Mouse (Mus musculus): ENCODE data around the gene Asap2.

Asap2 gene

DNA sequence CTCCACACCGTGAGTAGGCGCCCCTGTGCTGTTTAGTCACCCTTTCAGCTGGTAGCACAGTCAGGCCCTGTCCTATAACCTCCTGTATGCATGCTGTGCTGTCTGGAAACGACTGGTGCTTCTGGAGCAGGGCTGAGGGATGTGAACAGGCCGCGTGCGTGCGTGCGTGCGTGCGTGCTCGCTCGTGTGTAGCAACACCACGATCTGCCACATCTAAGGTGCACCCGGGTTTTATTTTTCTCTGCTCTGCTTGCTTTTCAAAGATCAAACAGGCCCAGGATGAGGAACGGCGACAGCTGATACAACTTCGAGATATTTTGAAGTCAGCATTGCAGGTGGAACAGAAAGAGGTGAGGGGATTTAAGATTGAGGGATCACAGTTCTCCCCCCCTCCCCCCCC is 222.6 kb downstream of the Asap2 start:
- DNase-seq (ENCODE audit: low spot score): no peak

DNA sequence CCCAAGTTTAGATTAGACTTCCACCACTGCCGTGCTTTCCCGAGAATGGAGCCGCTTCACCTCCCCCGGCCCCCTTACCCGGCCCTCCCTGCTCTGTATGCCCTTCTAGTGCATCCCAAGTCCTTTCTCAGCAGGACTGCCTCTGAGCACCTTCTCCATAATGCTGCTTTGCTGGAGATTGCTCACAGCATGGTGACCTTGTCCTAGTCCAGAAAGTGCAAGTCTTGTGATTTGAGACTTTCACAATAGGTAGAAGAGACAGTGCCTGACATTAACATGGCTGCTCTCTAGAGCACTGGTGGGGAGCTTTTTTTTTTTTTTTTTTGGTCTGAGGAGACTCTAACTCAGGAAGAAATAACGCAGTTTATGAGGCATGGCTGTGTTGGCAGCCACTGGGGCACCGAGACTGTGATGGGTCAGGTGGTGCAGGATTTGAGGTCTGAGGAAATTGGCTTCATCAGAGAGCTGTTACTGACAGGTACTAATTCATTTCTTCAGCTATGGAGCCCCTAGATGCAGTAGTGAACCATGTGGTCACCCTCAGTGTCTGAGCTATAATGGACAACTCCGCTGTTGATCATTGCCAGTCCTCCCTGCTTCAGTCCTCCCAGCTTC is 224.4 kb downstream of the Asap2 start:
- no peak for DNase-seq (ENCODE audit: low spot score)

DNA sequence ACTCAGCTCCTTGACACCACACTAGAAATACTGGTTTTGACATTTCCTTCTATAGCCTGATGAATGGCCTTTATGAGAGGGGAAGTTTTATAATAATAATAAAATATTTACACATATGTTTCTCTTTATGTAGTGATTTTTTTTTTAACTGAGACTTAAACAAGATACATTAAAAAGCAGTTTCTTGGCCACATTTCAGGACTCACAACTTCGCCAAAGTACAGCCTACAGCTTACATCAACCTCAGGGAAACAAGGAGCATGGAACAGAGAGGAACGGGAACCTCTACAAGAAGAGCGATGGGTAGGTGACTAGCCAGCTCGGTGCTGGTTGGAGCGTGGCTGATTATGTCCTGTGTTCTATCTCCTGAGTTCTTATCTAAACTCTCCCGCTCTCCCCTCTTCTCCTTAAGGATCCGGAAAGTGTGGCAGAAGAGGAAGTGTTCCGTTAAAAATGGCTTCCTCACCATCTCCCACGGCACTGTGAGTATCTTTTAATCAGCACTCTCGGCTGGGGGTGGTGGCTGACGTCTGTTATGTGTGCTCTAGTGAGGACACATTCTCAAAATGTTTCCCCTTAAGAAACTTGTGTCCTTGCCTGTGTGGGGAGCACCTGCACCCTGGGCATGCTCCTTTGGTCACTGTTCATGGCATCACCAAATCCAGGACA is 227.7 kb downstream of the Asap2 start:
- DNase-seq (ENCODE audit: low spot score): no peak

DNA sequence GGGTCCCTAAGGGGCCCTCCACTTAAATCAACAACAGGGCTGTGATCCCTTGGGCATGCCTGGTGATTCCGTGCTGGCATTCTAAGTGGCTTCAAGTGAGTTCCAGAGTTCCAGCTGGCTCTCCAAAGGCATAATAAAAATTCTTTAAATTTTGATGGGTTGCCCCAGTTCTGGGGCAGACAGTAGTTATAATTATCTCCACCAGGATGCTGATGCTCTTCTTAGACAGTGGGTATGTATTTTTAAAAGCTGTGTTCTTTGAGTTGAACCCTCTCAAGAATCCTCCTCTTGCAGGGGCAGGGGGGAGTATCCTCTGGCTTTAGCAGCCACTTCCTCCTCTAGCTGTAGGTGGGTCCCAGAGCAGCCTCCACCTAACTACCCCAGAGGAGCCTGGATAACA is 230.3 kb downstream of the Asap2 start:
- no peak for DNase-seq (ENCODE audit: low spot score)

- DNase-seq (ENCODE audit: low spot score): no peak
These were observed 233.7 kb downstream of the Asap2 start for GRCm38 (mm10) chr12:21223923-21224322.

- no peak for DNase-seq (ENCODE audit: low spot score)
These were observed 235.1 kb downstream of the Asap2 start for GRCm38 (mm10) chr12:21225358-21225757.

DNA sequence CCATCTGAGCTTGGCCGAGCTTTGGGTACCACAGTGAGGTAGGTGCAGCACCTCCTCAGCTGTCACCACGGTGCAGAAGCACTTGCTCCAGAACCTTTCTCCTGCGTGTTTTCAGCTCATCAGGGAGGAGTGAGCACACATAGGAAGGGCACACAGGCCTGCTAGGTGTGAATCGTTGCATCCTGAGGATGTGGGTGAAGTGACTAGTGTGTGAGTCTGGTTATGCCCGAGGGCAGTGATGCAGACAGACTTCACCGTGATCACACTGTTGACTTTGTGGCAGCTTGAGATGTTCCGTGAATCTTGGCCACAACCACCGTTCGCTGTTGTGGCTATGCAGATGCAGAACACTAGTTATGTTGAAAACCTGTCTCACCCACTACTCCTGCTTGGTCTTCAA is 236.1 kb downstream of the Asap2 start:
- DNase-seq (ENCODE audit: low spot score): no peak

DNA sequence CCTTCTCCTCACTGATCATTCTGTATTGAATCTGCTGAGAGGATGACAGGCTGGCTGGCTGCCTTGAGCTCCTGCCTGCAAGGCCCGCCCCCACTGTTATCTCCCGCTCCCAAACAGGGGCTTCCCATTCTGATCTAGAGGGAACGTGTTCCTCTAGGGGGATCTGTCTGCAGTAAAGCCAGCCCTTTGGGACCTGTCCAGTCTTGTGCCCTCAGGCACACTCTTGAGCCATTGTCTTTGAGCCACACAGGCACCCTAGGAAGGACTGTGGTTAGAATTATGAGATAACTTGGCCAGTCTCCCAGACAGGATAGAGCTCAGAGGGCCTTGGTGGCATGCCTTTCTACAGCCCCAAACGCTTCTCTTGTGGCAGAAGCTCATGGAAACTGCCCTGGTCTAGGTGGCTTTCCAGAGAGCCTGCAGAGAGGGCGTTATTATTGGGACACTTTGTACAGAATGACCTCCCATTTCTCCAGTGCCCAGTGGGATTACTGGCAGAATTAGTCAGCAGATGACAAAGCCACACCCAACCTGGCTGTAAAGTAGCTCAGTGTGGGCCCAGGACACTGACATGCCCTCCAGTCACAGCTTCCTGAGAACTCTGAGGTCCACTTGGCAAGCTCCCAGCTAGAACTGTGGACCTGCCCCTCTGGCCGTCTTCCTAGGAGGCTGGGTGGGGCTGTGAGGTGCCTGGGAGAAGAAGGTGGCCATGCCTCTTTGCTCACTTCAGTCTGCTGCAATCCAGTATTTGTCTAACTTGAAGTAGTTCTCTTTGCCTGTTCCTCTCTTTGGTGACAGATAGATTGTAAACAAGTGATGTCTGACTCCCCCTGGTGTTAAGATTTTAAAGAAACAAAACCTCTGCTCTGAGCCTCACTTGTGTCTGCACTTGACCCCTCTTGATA is 237.1 kb downstream of the Asap2 start:
- no peak for DNase-seq (ENCODE audit: low spot score)

- no peak for DNase-seq (ENCODE audit: low spot score)
These were observed 238.4 kb downstream of the Asap2 start for GRCm38 (mm10) chr12:21228650-21229049.

DNA sequence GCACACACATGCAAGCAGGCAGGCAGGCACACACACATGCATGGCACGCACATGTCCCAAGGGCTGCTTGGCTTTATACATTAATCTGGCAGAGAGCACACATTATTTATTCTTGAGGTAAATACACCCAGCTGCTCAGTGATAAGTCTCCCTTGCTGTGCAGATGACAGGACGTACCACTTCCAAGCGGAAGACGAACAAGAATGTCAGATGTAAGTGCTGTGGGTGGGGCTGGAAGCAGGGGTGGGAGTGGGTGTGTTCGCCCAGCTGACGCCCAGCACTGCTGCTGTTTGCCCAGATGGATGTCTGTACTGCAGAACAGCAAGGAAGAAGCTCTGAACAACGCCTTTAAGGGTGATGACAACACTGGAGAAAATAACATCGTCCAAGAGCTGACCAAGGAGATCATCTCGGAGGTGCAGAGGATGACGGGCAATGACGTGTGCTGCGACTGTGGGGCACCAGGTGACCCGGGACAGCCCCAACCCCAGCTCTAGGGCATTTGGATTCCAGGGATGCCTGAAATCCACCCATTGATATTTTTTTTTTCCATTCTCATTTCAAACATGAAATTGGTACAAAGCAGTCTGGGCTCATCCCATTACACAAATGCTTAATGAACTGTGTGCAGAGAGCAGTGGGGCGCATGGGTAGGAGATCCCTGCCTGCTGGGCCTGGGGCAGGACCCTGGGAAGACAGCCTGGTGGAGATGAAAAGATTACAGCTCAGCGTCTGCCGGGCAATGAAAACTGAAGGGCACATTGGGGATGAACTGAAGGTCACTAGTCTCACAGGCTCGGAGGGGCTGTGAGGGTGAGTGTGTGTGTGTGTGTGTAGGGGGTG is 239.0 kb downstream of the Asap2 start:
- DNase-seq (ENCODE audit: low spot score): no peak

DNA sequence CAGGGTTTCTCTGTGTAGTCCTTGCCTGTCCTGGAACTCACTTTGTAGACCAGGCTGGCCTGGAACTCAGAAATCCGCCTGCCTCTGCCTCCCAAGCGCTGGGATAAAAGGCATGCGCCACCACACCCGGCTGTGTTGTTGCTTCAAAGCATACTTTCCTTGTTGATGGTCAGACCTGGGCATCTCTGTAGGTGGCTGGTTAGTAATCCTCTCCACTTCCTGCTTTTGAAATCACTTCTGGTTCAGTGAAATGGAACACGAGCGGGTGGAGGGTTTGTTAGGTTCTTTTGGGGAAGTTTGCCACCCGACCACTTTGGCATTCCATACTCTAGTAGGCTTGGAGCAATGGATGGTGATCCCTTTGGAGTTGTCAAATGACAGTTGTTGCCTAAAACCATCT is 243.5 kb downstream of the Asap2 start:
- no peak for DNase-seq (ENCODE audit: low spot score)

- no peak for DNase-seq (ENCODE audit: low spot score)
These were observed 244.3 kb downstream of the Asap2 start for GRCm38 (mm10) chr12:21234560-21234959.

GRCm38 (mm10) chr12:21241965-21242364 is 251.7 kb downstream of the Asap2 start:
- DNase-seq (ENCODE audit: low spot score): no peak

DNA sequence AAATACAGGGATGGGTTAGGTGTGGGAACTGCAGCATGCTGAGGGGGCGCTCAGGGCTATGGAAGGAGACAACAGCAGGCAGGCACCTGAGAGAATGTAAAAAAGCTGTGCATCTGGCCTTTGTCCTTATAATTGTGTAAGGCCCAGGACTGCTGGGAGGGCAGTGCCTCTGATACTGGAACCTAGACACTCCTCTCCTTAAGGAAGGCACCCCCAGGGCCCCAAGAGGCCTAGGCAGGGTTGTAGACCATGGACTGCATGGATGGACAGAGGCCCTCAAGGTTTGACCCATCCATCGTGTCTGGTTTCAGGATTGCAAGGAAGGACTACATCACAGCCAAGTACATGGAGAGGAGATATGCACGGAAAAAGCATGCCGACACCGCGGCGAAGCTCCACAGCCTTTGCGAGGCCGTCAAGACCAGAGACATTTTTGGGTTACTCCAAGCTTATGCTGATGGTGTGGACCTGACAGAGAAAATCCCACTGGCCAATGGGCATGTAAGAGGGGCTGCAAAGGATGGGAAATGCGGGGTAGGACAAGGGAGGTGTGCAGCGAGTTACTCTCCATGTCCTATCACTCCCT is 254.2 kb downstream of the Asap2 start:
- no peak for DNase-seq (ENCODE audit: low spot score)

- DNase-seq (ENCODE audit: low spot score): peak; percentile 24
These were observed 257.6 kb downstream of the Asap2 start for GRCm38 (mm10) chr12:21247711-21248392.

DNA sequence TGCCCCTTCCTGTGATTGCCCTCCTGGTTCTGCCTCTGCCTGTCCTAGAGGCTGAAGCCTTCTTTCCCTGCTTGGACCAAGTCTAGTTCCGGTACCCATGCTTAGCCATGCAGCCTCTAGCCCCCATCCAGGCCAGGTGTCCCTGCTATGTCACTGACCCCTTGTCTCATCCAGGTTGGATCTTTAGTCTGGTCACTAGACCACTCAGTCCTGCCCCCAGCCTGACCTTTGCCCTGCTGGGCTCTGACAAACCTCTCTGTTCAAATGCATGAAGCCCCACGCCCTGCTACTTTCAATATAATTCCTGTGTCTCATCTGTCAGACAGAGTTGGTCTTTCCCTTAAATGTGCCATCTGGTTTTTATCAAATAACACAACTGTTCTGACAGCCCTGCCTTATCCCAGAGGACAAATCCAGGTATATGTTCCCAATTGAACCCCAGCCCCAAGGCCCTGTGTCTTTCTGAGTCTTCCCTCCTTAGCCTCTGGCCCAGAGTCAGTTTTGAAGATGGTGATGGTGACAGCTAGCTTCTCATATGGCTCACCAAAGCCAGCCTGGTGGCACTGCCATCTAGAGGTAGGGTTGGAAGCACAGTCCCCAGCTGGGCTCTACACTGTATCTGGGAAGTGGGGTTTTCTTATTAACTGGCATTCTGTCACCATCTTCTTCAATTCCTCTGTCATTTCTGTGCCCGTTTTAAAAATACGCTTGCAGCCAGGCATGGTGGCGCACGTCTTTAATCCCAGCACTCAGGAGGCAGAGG is 270.4 kb downstream of the Asap2 start:
- no peak for DNase-seq (ENCODE audit: low spot score)

GRCm38 (mm10) chr12:21261521-21261920 is 271.3 kb downstream of the Asap2 start:
- no peak for DNase-seq (ENCODE audit: low spot score)

DNA sequence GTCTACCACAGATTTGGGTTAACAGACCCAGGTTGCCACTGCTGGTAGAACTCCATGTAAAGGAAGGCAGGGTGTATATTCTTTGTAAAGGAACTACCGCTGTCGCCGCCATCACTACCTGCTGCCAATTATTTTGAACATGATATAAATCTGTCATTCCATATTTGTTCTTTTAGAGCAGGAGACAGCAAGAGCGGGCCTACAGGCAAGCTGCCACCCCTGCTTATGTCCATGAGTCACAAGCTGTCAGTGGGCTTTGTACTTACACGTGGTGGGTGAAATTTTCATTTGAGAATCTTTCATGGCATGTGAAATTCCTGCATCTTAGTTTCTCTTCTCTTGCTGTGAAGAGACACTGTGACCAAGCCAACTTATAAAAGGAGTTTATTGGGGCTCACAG is 273.0 kb downstream of the Asap2 start:
- no peak for DNase-seq (ENCODE audit: low spot score)

DNA sequence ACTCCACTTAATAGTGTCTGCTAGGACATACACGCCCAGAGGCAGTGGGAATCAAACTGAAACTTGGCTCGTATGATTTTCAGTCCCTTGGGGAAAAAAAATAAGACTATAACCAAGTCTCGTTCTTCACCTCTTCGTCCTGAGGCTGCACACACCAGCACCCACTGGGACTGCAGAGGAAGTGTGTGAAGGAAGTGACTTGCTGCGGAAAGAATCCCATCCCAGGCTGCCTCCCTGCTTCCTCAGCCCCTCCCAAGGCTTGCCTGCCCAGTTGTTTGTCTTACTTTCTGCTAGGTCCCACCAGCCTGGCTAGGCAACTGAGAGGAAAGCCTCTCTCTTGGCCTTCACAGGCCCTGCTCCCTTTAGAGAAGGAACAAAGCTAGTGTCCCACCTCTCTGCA is 274.0 kb downstream of the Asap2 start:
- DNase-seq (ENCODE audit: low spot score): no peak

GRCm38 (mm10) chr12:21264970-21265369 is 274.7 kb downstream of the Asap2 start:
- no peak for DNase-seq (ENCODE audit: low spot score)

All from embryo, embryonic 10 days (tissue).